Mouse (Mus musculus) activated CD4-positive, CD25-positive, alpha-beta regulatory T cell, adult 4 months (primary cell): Measurements from ENCODE around the gene Itpkb. TPM values are rescaled to one million over a fixed set of nuclear protein-coding genes. Genes with fewer than 3 reads are reported as not detected.

ENCODE experiments used
- ATAC-seq: one replicate; pipeline ENCODE4 v1.8.0; 2017
- polyA plus RNA-seq, 2 experiments: library from polyadenylated mRNA; unstranded; fragments of 100-300 nt; shearing (Covaris generic); gene quantifications; one replicate each; pipeline ENCODE4 v1.2.1; 2017

Itpkb gene
- polyA plus RNA-seq, 2 experiments from 2014 or later, result 29.8 to 38.2 TPM

GRCm38 (mm10) chr1:180315127-180315526 lies 15.2 kb upstream of the Itpkb start:
- no peak for ATAC-seq

DNA sequence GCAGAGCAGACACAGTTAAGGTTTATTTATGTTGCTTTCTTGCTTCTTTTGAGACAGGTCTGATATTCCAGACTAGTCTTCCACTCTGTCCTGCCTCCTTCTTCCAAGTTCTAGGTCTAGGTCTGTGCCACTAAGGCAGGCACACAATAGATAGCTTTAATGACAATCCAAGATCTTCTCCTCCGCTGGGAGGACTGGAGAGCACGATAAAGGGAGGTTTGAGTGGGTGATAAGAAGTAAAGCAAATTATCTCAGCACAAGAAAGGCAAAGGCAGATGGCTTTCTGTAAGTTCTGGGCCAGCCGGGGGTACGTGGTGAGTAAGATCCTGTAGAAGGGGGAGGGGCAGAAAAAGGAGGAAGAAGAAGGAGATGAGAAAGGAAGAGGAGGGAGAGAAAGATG lies 12.8 kb upstream of the Itpkb start:
- ATAC-seq, result no peak

GRCm38 (mm10) chr1:180318407-180318806 lies 11.9 kb upstream of the Itpkb start:
- peak; percentile 50 for ATAC-seq

DNA sequence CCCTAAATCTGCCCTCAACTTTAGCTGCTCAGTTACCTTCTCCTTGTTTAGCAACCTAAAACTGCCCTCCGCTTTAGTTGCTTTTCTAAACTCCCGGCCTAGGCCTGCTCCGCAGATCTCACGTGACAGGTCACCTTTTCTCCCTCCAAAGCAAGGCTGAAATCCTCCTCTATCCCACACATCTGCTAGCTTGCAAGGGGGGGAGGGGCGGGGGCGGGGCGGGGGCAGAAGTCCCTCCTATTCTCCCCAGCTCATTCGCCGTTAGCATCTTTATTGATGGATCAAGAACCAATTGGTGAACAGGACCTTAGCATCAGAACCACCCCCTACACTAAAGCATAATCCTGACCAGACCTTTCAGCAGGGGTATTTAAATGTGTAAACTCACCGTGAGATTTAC lies 10.4 kb upstream of the Itpkb start:
- no peak for ATAC-seq

GRCm38 (mm10) chr1:180322896-180323295 lies 7.4 kb upstream of the Itpkb start:
- ATAC-seq, result no peak

- ATAC-seq, result no peak
Observed at GRCm38 (mm10) chr1:180323491-180323890, 6.8 kb upstream of the Itpkb start.

- no peak for ATAC-seq
Observed at GRCm38 (mm10) chr1:180324271-180324670, 6.0 kb upstream of the Itpkb start.

DNA sequence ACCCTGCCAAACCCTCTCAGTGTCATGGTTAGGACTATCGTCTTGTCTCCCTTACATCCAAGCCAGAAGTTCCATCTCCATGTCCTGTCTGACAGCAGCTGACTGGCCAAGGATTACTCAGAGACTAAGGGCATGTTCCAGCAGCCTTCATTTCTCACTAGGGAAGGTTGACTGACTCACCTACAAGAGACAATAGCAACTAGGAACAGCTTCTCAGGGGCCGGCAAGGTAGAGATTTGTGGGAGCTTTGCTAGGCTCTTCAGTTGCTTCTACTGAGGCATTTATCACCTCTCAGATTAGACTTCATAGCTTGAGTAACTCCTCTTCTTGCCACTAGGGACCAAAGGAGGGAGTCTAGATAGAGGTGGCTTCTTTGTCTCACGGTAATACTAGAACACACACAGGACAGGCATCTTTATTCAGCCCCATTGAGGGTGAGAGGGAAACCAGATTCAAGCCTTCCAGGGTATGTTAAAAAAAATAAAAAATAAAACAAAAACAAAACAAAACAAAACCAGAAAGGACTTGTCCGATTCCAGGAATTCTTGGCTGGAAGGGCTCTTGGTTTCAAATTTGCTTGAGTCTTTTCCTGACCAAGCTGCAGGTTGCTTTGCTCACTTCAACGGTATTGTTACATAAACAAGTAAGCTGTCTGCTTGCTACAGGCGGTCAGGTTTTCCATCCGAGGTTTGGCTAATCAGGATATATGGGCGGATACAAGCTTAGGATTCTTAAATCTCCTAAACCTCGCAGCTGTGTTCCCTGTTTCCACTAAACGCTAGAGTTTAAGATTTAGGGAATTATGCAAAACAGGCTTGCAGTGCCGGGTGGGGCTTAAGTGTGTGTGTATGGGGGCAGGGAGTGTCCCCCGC lies 1.3 kb upstream of the Itpkb start:
- peak; percentile 26 for ATAC-seq

GRCm38 (mm10) chr1:180329706-180330105 lies 579 bp upstream of the Itpkb start:
- ATAC-seq, result no peak

GRCm38 (mm10) chr1:180330707-180331545 lies 641 bp downstream of the Itpkb start:
- ATAC-seq, result peak; percentile 33

GRCm38 (mm10) chr1:180331546-180332075 lies 1.3 kb downstream of the Itpkb start:
- ATAC-seq, result no peak

DNA sequence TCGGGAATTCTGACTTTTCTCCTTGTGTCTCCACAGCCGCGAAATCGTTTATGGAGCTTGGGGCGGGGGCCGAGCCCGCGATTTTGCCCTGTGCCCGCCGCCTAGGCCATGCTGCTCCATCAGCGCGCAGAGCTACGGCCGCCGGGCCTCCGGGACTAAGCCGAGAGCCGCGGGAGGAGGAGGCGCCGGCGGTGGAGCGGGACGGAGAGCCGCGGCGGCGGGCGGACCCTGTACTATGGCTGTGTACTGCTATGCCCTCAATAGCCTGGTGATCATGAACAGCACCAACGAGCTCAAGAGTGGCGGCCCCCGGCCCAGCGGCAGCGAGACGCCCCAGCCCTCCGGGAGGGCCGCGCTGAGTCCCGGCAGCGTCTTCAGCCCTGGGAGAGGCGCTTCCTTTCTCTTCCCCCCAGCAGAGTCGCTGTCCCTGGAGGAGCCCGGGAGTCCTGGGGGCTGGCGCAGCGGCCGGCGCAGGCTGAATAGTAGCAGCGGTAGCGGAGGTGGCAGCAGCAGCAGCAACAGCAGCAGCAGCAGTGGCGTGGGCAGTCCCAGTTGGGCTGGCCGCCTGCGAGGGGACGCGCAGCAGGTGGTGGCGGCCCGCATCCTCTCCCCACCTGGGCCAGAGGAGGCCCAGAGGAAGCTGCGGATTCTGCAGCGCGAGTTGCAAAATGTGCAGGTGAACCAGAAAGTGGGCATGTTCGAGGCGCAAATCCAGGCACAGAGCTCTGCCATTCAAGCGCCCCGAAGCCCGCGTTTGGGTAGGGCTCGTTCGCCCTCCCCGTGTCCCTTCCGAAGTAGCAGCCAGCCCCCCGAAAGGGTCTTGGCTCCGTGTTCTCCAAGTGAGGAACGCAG lies 2.0 kb downstream of the Itpkb start:
- no peak for ATAC-seq

GRCm38 (mm10) chr1:180332928-180333440 lies 2.7 kb downstream of the Itpkb start:
- ATAC-seq, result no peak

- ATAC-seq, result no peak
Observed at GRCm38 (mm10) chr1:180333588-180333987, 3.3 kb downstream of the Itpkb start.

DNA sequence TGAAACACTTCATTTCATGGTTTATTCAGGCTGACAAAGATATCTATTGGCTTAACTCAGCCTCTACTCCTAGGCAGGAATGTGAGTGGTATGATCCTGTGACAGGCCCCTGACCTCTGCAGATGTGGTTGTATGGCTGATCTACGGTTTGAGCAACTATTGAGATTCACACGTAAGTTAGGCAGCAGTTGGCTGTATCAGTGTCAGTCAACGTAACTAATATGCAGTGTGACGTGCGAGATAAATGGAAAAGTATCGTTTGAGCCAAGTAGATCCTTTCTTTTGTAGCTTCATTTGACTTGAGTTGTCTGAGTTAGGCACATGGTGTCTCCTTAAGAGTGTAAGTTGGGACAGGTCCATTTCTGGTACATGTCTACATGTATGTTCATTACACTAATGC lies 4.3 kb downstream of the Itpkb start:
- no peak for ATAC-seq

GRCm38 (mm10) chr1:180335513-180336375 lies 5.5 kb downstream of the Itpkb start:
- ATAC-seq, result peak; percentile 53

DNA sequence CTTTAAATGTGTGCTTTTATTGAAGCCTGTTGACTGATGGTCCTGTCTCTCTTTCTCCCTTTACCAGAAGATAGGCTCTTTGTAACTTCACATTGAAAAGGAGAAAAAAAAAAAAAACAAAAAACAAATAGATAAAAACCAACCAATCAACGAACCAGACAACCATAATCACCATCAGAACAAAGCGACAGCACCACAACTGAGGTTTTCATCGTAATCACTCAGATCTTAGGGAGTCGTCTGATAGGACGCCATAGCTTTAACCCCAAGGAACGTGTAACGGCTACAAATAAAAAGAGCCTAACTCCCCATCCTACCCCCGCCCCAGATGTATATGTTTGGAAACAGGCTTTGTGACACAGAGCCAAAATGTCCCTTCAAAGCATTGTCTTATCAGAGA lies 8.1 kb downstream of the Itpkb start:
- peak; percentile 30 for ATAC-seq

DNA sequence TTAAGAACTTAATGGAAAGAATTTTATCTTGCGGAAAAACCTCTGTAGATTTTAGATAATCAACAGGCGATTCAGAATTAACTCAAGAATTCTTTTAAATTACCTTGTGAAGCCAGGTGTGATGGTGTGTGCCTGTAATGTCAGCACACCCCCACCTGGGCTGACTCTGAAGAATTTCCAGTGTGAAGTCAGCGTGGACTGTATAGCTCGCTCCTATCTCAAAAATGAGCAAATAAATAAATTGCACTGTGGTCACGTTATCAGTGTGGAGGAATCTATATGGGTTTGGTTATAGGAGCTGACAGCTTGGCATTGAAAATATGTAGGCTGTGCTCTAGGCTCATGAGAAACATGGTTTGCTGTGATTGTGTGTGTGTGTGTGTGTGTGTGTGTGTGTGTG lies 8.9 kb downstream of the Itpkb start:
- no peak for ATAC-seq

DNA sequence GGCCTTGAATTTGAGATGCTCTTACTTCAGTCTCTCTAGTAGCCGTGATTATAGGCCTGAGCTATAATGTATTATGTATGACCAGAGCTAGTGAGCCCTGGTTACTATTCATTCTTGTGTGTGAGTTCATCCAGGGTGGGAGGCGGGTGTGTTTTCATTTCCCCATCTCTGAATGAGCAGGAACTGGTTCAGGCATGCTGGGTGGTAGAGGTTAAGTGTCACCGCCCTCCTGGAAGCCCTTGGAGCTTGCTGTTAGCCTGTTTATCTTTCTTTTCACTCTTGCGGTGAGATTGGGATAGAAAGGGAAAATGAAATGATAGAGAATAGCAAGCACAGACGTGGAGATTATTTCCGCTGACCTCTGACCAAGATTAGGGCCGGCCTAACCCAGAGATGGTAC lies 12.7 kb downstream of the Itpkb start:
- no peak for ATAC-seq

- ATAC-seq, result no peak
Observed at GRCm38 (mm10) chr1:180343434-180344210, 13.3 kb downstream of the Itpkb start.
